In genomic region chr17:62870446-62870845, GRCm38 (mm10) we compare ENCODE assay signal across 26 mouse cellular contexts. TPM values are rescaled to one million over a fixed set of nuclear protein-coding genes. Genes with fewer than 3 reads are reported as not detected.
DNase-seq lines count a peak whose midpoint lies in the region; ATAC-seq lines count a peak whose summit lies in the region.
"Had no signal": no experiment of that assay in that cellular context is flagged by ENCODE, and none has a peak within 500 bp of the region (broad histone marks: within the 10 kb centered on the region; RNA-seq: fewer than 3 reads in every experiment).

No protein-coding gene starts in this region.

- H3K4me2 ChIP-seq in forebrain, embryonic 11.5 days (ENCODE audit: low read depth, low read length, severe bottlenecking) = no peak overlapping the region
- no peak overlapping the region for H3K4me2 ChIP-seq in forebrain, embryonic 13.5 days
- H3K4me2 ChIP-seq in hindbrain, embryonic 12.5 days (replicated peaks) = no peak overlapping the region
- no peak overlapping the region for H3K4me2 ChIP-seq in neural tube, embryonic 11.5 days (ENCODE audit: low read depth)
- no peak overlapping the region for H3K4me2 ChIP-seq in neural tube, embryonic 15.5 days
- H3K4me2 ChIP-seq: embryonic facial prominence, embryonic 15.5 days; heart, embryonic 11.5 days; heart, embryonic 15.5 days had no signal

- no peaks in the 10 kb centered on the region for H3K9me3 ChIP-seq in forebrain, embryonic 11.5 days (ENCODE audit: control insufficient read depth, low read length)
- no peaks in the 10 kb centered on the region for H3K9me3 ChIP-seq in forebrain, embryonic 13.5 days (replicated peaks)
- no peaks in the 10 kb centered on the region for H3K9me3 ChIP-seq in hindbrain, embryonic 12.5 days (replicated peaks)
- no peaks in the 10 kb centered on the region for H3K9me3 ChIP-seq in hindbrain, embryonic 10.5 days
- no peaks in the 10 kb centered on the region for H3K9me3 ChIP-seq in neural tube, embryonic 11.5 days (ENCODE audit: control insufficient read depth, low read length)
- H3K9me3 ChIP-seq in neural tube, embryonic 15.5 days (replicated peaks) = no peaks in the 10 kb centered on the region
- H3K9me3 ChIP-seq: embryonic facial prominence, embryonic 15.5 days; G1E; heart, embryonic 15.5 days had no signal

- no peaks in the 10 kb centered on the region for H3K36me3 ChIP-seq in forebrain, embryonic 11.5 days (ENCODE audit: control insufficient read depth, insufficient read depth, low read length)
- no peaks in the 10 kb centered on the region for H3K36me3 ChIP-seq in forebrain, embryonic 13.5 days (ENCODE audit: poor library complexity, severe bottlenecking)
- no peaks in the 10 kb centered on the region for H3K36me3 ChIP-seq in hindbrain, embryonic 12.5 days
- H3K36me3 ChIP-seq in hindbrain, embryonic 10.5 days = no peaks in the 10 kb centered on the region; the same call in 1 of the 2 replicates
- H3K36me3 ChIP-seq in neural tube, embryonic 11.5 days (ENCODE audit: control insufficient read depth, insufficient read depth, low read length) = no peaks in the 10 kb centered on the region
- H3K36me3 ChIP-seq in neural tube, embryonic 15.5 days = no peaks in the 10 kb centered on the region
- H3K36me3 ChIP-seq: embryonic facial prominence, embryonic 15.5 days; G1E; heart, embryonic 15.5 days had no signal

- 34% methylated on average over 5 of the region's 5 CpGs for WGBS in forebrain, embryonic 11.5 days
- 20% methylated on average over 5 of the region's 5 CpGs for WGBS in forebrain, embryonic 13.5 days
- 42% methylated on average over 5 of the region's 5 CpGs for WGBS in hindbrain, embryonic 12.5 days
- WGBS in hindbrain, embryonic 10.5 days = 51% methylated on average over 5 of the region's 5 CpGs
- 60% methylated on average over 5 of the region's 5 CpGs for WGBS in neural tube, embryonic 11.5 days
- 35% methylated on average over 5 of the region's 5 CpGs for WGBS in neural tube, embryonic 15.5 days

- no peak for DNase-seq in forebrain, embryonic 11.5 days (ENCODE audit: low spot score)
- no peak for DNase-seq in hindbrain, embryonic 10.5 days (ENCODE audit: low spot score)
- no peak for DNase-seq in neural tube, embryonic 11.5 days (ENCODE audit: low spot score)
- no peak for DNase-seq in adrenal gland, postnatal 25 days
- DNase-seq: adrenal gland, adult 8-10 months; B cell, adult 2 months; cerebellum, adult 11 months; cerebellum, adult 8-10 months; cerebellum, postnatal 14 days; embryo, embryonic 11 days; gastrocnemius, postnatal 14 days; heart, adult 2 months; heart, postnatal 14 days had no signal

- H3K27ac ChIP-seq in forebrain, embryonic 11.5 days (ENCODE audit: low read depth, low read length) = no peak overlapping the region
- H3K27ac ChIP-seq in forebrain, embryonic 13.5 days = no peak overlapping the region
- H3K27ac ChIP-seq in hindbrain, embryonic 12.5 days = no peak overlapping the region
- no peak overlapping the region for H3K27ac ChIP-seq in hindbrain, embryonic 10.5 days
- H3K27ac ChIP-seq in neural tube, embryonic 11.5 days (ENCODE audit: low read depth, low read length) = no peak overlapping the region
- no peak overlapping the region for H3K27ac ChIP-seq in neural tube, embryonic 15.5 days (replicated peaks)
- H3K27ac ChIP-seq: embryonic facial prominence, embryonic 15.5 days; heart, adult 2 months; heart, embryonic 15.5 days; hindbrain, postnatal 0 days had no signal

- peak; percentile 47; the same call in 1 of the 2 replicates for ATAC-seq in forebrain, embryonic 11.5 days (replicated peaks; ENCODE audit: low FRiP score)
- ATAC-seq in forebrain, embryonic 13.5 days = no peak
- peak; percentile 64; the same call in 1 of the 2 replicates for ATAC-seq in hindbrain, embryonic 12.5 days (ENCODE audit: low FRiP score)
- ATAC-seq in neural tube, embryonic 11.5 days (ENCODE audit: insufficient read depth, low FRiP score, low TSS enrichment) = 0 out of 2 replicates have a peak, but pooled peaks have one; percentile 9
- no peak for ATAC-seq in neural tube, embryonic 15.5 days (ENCODE audit: low FRiP score)
- ATAC-seq: CD4-positive, CD25-positive, alpha-beta regulatory T cell, adult 4 months; forebrain, embryonic 16.5 days; hindbrain, postnatal 0 days had no signal

- no peak overlapping the region for H3K9ac ChIP-seq in forebrain, embryonic 11.5 days (ENCODE audit: low read length)
- no peak overlapping the region for H3K9ac ChIP-seq in forebrain, embryonic 13.5 days
- H3K9ac ChIP-seq in hindbrain, embryonic 12.5 days = no peak overlapping the region
- no peak overlapping the region for H3K9ac ChIP-seq in neural tube, embryonic 11.5 days (ENCODE audit: low read length)
- H3K9ac ChIP-seq in neural tube, embryonic 15.5 days (replicated peaks) = no peak overlapping the region
- H3K9ac ChIP-seq: embryonic facial prominence, embryonic 15.5 days; heart, embryonic 15.5 days had no signal

- peaks cover 9% of the 10 kb centered on the region for H3K4me1 ChIP-seq in forebrain, embryonic 11.5 days (replicated peaks; ENCODE audit: control insufficient read depth, insufficient read depth, low read length)
- peaks cover 20% of the 10 kb centered on the region for H3K4me1 ChIP-seq in forebrain, embryonic 13.5 days
- peaks cover 23% of the 10 kb centered on the region for H3K4me1 ChIP-seq in hindbrain, embryonic 12.5 days
- H3K4me1 ChIP-seq in hindbrain, embryonic 10.5 days (replicated peaks) = peaks cover 47% of the 10 kb centered on the region
- peaks cover 17% of the 10 kb centered on the region for H3K4me1 ChIP-seq in neural tube, embryonic 11.5 days (ENCODE audit: control insufficient read depth, insufficient read depth, low read length)
- H3K4me1 ChIP-seq in neural tube, embryonic 15.5 days = peaks cover 12% of the 10 kb centered on the region
- H3K4me1 ChIP-seq: heart, embryonic 15.5 days had no signal

- H3K4me3 ChIP-seq in forebrain, embryonic 11.5 days (ENCODE audit: low read depth, low read length) = no peak overlapping the region
- H3K4me3 ChIP-seq in forebrain, embryonic 13.5 days = no peak overlapping the region
- H3K4me3 ChIP-seq in hindbrain, embryonic 12.5 days = no peak overlapping the region
- H3K4me3 ChIP-seq in hindbrain, embryonic 10.5 days = no peak overlapping the region
- H3K4me3 ChIP-seq in neural tube, embryonic 11.5 days (ENCODE audit: low read depth, low read length) = no peak overlapping the region
- no peak overlapping the region for H3K4me3 ChIP-seq in neural tube, embryonic 15.5 days (replicated peaks)
- H3K4me3 ChIP-seq: embryonic facial prominence, embryonic 15.5 days; erythroblast, embryonic 14.5 days; heart, adult 2 months; heart, embryonic 15.5 days had no signal

- peaks cover 13% of the 10 kb centered on the region for H3K27me3 ChIP-seq in forebrain, embryonic 11.5 days (ENCODE audit: control insufficient read depth, insufficient read depth, low read length)
- peaks cover 57% of the 10 kb centered on the region for H3K27me3 ChIP-seq in forebrain, embryonic 13.5 days
- no peaks in the 10 kb centered on the region for H3K27me3 ChIP-seq in hindbrain, embryonic 12.5 days
- 0 out of 2 replicates have a peak, but pooled peaks cover 5% of the 10 kb centered on the region for H3K27me3 ChIP-seq in hindbrain, embryonic 10.5 days (ENCODE audit: insufficient read depth, poor library complexity, severe bottlenecking)
- H3K27me3 ChIP-seq in neural tube, embryonic 11.5 days (ENCODE audit: control insufficient read depth, insufficient read depth, low read length) = no peaks in the 10 kb centered on the region
- no peaks in the 10 kb centered on the region for H3K27me3 ChIP-seq in neural tube, embryonic 15.5 days (replicated peaks)
- H3K27me3 ChIP-seq: embryonic facial prominence, embryonic 15.5 days; heart, embryonic 15.5 days had no signal

RNA-seq across cellular contexts. Expression of gene Efna5, which starts 10.7 kb away (rescaled TPM):
- 40.5 and 42.2 TPM in 2 replicates for polyA plus RNA-seq in forebrain, embryonic 11.5 days (2014; fragmentation: Nextera tagmentation; extraction: Ambion mirVana)
- 27.2 and 29.2 TPM in 2 replicates for polyA plus RNA-seq in forebrain, embryonic 13.5 days (2015; fragmentation: Nextera tagmentation; extraction: Ambion mirVana)
- polyA plus RNA-seq in hindbrain, embryonic 12.5 days (2016; fragmentation: Nextera tagmentation; extraction: Ambion mirVana) = 61.3 and 63.3 TPM in 2 replicates
- 40.5 and 50.5 TPM in 2 replicates for polyA plus RNA-seq in hindbrain, embryonic 10.5 days (2016; fragmentation: Nextera tagmentation; extraction: Ambion mirVana)
- polyA plus RNA-seq in neural tube, embryonic 11.5 days (2014; fragmentation: Nextera tagmentation; extraction: Ambion mirVana) = 40.1 and 40.3 TPM in 2 replicates
- polyA plus RNA-seq in neural tube, embryonic 15.5 days (2015; fragmentation: Nextera tagmentation; extraction: Ambion mirVana) = 44.4 and 46.0 TPM in 2 replicates
- total RNA-seq in adrenal gland, postnatal 25 days (2021) = 20.8 and 30.0 TPM in 2 replicates
- total RNA-seq: common myeloid progenitor, adult 5-6 weeks; hematopoietic stem cell, adult 5-6 weeks had no signal
- polyA plus RNA-seq: erythroblast, embryonic 14.5 days; G1E had no signal

Comparison
In these comparisons a context has a peak if more than half of its experiments do, and no peak if none do; other contexts are left out.
1. ATAC-seq: peak in forebrain, embryonic 11.5 days (single experiment), hindbrain, embryonic 12.5 days (single experiment) and neural tube, embryonic 11.5 days (single experiment); none in forebrain, embryonic 13.5 days (single experiment) and neural tube, embryonic 15.5 days (single experiment).